ENCODE assay signal across 11 mouse cellular contexts in the genomic region with DNA sequence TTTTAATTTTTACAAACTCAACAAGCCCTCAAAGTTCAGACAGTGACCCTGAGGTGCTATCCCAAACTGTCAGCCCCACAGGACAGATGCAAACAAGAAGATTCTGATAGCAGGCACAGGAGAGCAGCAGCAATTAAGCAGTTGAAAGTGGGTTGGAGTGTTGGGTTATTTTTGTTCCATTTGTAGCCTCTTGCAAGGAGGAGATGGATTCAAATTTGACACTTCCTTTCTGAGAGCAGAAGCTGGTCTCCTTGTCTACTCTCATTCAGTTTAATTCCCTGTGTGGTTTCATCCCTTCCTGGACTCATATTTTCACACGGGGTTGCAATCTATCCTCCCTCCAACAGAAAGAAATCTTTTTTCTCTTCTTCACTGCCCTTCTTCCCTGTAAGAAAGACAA. TPM values are rescaled to one million over a fixed set of nuclear protein-coding genes. Genes with fewer than 3 reads are reported as not detected.
A peak's percentile ranks its signal among the peaks of the same experiment; 100 is the strongest.
DNase-seq lines count a peak whose midpoint lies in the region; ATAC-seq lines count a peak whose summit lies in the region.
"Had no signal": no experiment of that assay in that cellular context is flagged by ENCODE, and none has a peak within 500 bp of the region (broad histone marks: within the 10 kb centered on the region; RNA-seq: fewer than 3 reads in every experiment).

No protein-coding gene starts in this region.

- H3K27me3 ChIP-seq in kidney, embryonic 16.5 days (ENCODE audit: insufficient read depth, low read length), result peaks cover 28% of the 10 kb centered on the region
- peaks cover 48% of the 10 kb centered on the region for H3K27me3 ChIP-seq in forebrain, embryonic 10.5 days (ENCODE audit: poor library complexity, severe bottlenecking)
- H3K27me3 ChIP-seq in hindbrain, embryonic 16.5 days (replicated peaks; ENCODE audit: control insufficient read depth, insufficient read depth, low read length), result no peaks in the 10 kb centered on the region
- H3K27me3 ChIP-seq in neural tube, embryonic 13.5 days, result no peaks in the 10 kb centered on the region; the same call in 1 of the 2 replicates

- no peaks in the 10 kb centered on the region for H3K36me3 ChIP-seq in kidney, embryonic 16.5 days (ENCODE audit: insufficient read depth, low read length)
- H3K36me3 ChIP-seq in forebrain, embryonic 10.5 days (replicated peaks), result no peaks in the 10 kb centered on the region
- no peaks in the 10 kb centered on the region for H3K36me3 ChIP-seq in hindbrain, embryonic 16.5 days (ENCODE audit: control insufficient read depth, insufficient read depth, low read length)
- H3K36me3 ChIP-seq in neural tube, embryonic 13.5 days, result no peaks in the 10 kb centered on the region

- H3K9me3 ChIP-seq in kidney, embryonic 16.5 days (ENCODE audit: low read length), result no peaks in the 10 kb centered on the region
- H3K9me3 ChIP-seq in forebrain, embryonic 10.5 days, result no peaks in the 10 kb centered on the region
- no peaks in the 10 kb centered on the region for H3K9me3 ChIP-seq in hindbrain, embryonic 16.5 days (ENCODE audit: control insufficient read depth, low read length)
- no peaks in the 10 kb centered on the region for H3K9me3 ChIP-seq in neural tube, embryonic 13.5 days

- peak overlapping the region; percentile 48; the same call in 1 of the 2 replicates for H3K4me3 ChIP-seq in kidney, embryonic 16.5 days (ENCODE audit: low read length)
- peak overlapping the region; percentile 72 for H3K4me3 ChIP-seq in forebrain, embryonic 10.5 days
- peak overlapping the region; percentile 79 for H3K4me3 ChIP-seq in hindbrain, embryonic 16.5 days (ENCODE audit: low read length)
- H3K4me3 ChIP-seq in neural tube, embryonic 13.5 days, result peak overlapping the region; percentile 79
- H3K4me3 ChIP-seq: erythroblast, embryonic 14.5 days had no signal

- peaks cover 16% of the 10 kb centered on the region for H3K4me1 ChIP-seq in kidney, embryonic 16.5 days (ENCODE audit: insufficient read depth, low read length)
- H3K4me1 ChIP-seq in forebrain, embryonic 10.5 days, result peaks cover 22% of the 10 kb centered on the region
- peaks cover 9% of the 10 kb centered on the region for H3K4me1 ChIP-seq in hindbrain, embryonic 16.5 days (ENCODE audit: control insufficient read depth, insufficient read depth, low read depth, low read length)
- peaks cover 40% of the 10 kb centered on the region for H3K4me1 ChIP-seq in neural tube, embryonic 13.5 days (replicated peaks)

- H3K9ac ChIP-seq in kidney, embryonic 16.5 days (replicated peaks; ENCODE audit: low read length), result no peak overlapping the region
- H3K9ac ChIP-seq in hindbrain, embryonic 16.5 days (ENCODE audit: low read depth, low read length), result peak overlapping the region; percentile 92
- peak overlapping the region; percentile 91 for H3K9ac ChIP-seq in neural tube, embryonic 13.5 days

- no peak for DNase-seq in kidney, postnatal 14 days
- DNase-seq in forebrain, embryonic 10.5 days (ENCODE audit: extremely low spot score, low spot score), result no peak
- no peak for DNase-seq in kidney, adult 9 months
- DNase-seq: adrenal gland, postnatal 25 days; right cerebral cortex, postnatal 25 days; thymus, postnatal 36 days had no signal

- ATAC-seq in kidney, embryonic 16.5 days (ENCODE audit: low FRiP score, low TSS enrichment), result no peak
- no peak for ATAC-seq in hindbrain, embryonic 16.5 days
- no peak for ATAC-seq in neural tube, embryonic 13.5 days (ENCODE audit: low read depth)
- no peak for ATAC-seq in granulocyte monocyte progenitor cell, adult 5-6 weeks (replicated peaks; ENCODE audit: poor library complexity, severe bottlenecking)

- WGBS in kidney, embryonic 16.5 days, result 4% methylated on average over 1 of the region's 1 CpGs
- WGBS in forebrain, embryonic 10.5 days, result 16% methylated on average over 1 of the region's 1 CpGs
- 4% methylated on average over 1 of the region's 1 CpGs for WGBS in hindbrain, embryonic 16.5 days
- WGBS in neural tube, embryonic 13.5 days, result 4% methylated on average over 1 of the region's 1 CpGs

- H3K4me2 ChIP-seq in kidney, embryonic 16.5 days (replicated peaks; ENCODE audit: low read depth, low read length), result peak overlapping the region; percentile 89
- H3K4me2 ChIP-seq in hindbrain, embryonic 16.5 days (ENCODE audit: low read length), result peak overlapping the region; percentile 84
- H3K4me2 ChIP-seq in neural tube, embryonic 13.5 days, result peak overlapping the region; percentile 82

- H3K27ac ChIP-seq in kidney, embryonic 16.5 days (ENCODE audit: low read length), result no peak overlapping the region
- H3K27ac ChIP-seq in forebrain, embryonic 10.5 days, result peak overlapping the region; percentile 73; the same call in 1 of the 2 replicates
- H3K27ac ChIP-seq in hindbrain, embryonic 16.5 days (ENCODE audit: low read depth, low read length), result peak overlapping the region; percentile 94
- peak overlapping the region; percentile 95 for H3K27ac ChIP-seq in neural tube, embryonic 13.5 days (replicated peaks)

RNA-seq across cellular contexts. Expression of gene Syt1, which starts 1.0 kb away (rescaled TPM):
- 1.2 and 1.4 TPM in 2 replicates for polyA plus RNA-seq in kidney, embryonic 16.5 days (2015; fragmentation: Nextera tagmentation; extraction: Ambion mirVana)
- 3.8 and 4.2 TPM in 2 replicates for polyA plus RNA-seq in forebrain, embryonic 10.5 days (2016; fragmentation: Nextera tagmentation; extraction: Ambion mirVana)
- polyA plus RNA-seq in hindbrain, embryonic 16.5 days (2015; fragmentation: Nextera tagmentation; extraction: Ambion mirVana), result 139 and 149 TPM in 2 replicates
- 70.4 and 74.1 TPM in 2 replicates for polyA plus RNA-seq in neural tube, embryonic 13.5 days (2015; fragmentation: Nextera tagmentation; extraction: Ambion mirVana)
- total RNA-seq in granulocyte monocyte progenitor cell, adult 5-6 weeks (2014; fragmentation: Nextera tagmentation), result not detected in 2 replicates
- not detected in 2 replicates for total RNA-seq in granulocyte monocyte progenitor cell, adult 5-6 weeks (2017)
- polyA plus RNA-seq: erythroblast, embryonic 14.5 days had no signal

Comparison
In these comparisons a context has a peak if more than half of its experiments do, and no peak if none do; other contexts are left out.
1. RNA of gene Syt1, which starts 1.0 kb away (polyA plus RNA-seq): 139 to 149 TPM in hindbrain, embryonic 16.5 days and 70.4 to 74.1 TPM in neural tube, embryonic 13.5 days; 3.8 to 4.2 TPM in forebrain, embryonic 10.5 days and 1.2 to 1.4 TPM in kidney, embryonic 16.5 days; every median in the first group is over 10 times any median in the second.
2. Peak in every context shown above with its lines, with median percentiles within 50 percentile points of each other: H3K4me2 ChIP-seq and H3K4me3 ChIP-seq.